Mouse (Mus musculus) kidney, postnatal 14 days (tissue): ENCODE measurements around the gene Ly6c1.
"Not testable (repeated sequence)": the region's sequence is repeated elsewhere in the genome, so short reads cannot be mapped to it uniquely, and the experiment has no call there.

Source experiments
- DNase-seq: peaks from one replicate; pipeline ENCODE4 v3.0.0; 2022; ENCODE audit warnings: mixed read lengths

Ly6c1 gene

DNA sequence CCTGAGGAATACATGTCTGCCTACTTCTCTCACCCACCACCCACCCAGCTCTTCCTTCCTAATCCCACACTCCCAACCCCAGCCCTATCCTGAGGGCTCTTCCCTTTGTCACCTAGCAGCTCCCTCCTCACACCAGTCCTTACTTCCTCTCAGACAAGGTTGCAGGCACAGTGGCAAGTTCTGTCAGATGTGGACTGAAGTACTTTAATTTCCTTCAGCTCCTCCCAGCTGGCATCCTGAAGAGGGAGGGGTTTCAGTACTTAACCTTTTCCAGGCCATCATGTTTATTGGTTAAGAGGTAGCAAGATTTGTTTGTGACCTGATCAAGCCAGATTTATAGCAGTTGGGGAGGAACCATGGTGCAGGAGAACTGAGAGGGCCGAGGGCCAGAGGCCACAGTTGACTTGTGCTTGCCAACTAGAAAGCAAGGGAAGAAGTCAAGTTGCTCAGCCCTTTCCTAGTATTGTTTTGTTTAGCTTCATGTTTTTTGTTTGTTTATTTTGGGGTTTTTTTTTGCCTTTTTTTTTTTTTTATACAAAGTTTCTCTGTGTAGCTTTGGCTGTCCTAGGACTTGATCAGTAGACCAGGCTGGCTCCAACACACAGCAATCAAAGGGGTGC is at the start of gene Ly6c1:
Gene Ly6c1, minus strand, starts transcription at position 189 of the 620 bp plus-strand sequence.
- DNase-seq: peak; percentile 23

DNA sequence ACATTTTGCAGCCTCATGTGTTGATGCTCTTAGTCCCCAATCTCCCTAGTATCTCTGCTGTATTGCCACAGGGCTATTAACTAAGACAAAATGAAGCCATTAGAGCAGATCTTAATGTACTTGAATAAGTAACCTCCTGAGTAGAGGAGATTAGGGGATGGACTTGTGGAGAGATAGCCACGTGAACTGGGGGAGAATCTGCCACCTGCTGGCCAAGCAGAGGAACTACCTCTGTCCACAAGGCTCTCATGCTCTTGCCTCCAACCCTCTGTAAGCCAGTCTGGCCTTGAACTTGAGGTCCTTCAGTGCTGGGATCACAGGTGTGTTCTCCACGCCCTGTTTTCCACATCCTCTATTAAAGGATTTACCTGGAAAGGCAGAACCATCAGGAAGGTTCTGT is 39.4 kb upstream of the Ly6c1 start:
- DNase-seq: peak; percentile 28

DNA sequence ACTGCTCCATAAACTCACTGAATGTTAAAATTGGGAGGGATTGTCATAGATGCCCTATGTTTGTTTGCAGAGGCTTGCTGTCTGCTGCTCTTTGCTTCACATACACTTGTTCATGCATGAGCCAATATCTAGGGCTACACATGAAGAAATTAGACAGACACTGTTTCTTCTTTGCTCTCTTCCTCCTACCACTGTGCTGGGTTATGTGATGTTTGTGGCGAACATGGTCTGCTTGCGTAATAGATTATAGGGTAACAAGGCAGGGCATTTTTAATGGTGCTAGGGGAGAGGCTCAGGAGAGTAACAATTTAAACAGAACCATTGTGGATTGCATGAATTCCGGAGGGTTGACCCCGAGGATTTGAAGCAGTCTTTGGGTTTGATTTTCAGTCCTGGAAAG is 21.3 kb upstream of the Ly6c1 start:
- no peak for DNase-seq

DNA sequence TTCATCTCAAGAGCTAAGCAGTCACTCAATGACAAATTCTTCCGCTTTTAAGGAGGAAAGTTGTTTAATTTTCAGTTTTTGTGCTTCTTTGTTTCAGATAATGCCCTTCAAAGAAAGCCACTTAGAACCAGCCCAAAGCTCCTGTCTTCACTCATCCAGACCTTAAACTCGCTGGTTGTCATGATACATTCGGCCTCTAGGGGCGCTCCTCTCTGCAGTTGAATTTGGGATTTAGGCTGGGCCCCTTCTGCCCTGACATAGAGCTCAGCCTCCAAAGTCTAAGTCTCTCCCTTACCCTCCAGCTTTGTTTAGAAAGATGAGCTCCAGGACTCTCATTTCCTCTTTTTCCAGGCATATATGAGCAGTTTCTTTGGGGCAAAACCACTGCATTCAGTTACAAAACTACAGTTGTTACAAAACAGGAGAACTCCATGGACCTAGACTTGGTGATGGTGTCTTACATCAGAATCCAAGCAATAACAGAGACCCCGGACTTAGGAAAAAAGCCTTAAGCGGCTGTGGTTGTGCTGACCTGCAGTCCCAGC is 13.5 kb upstream of the Ly6c1 start:
- DNase-seq: peak; percentile 63

DNA sequence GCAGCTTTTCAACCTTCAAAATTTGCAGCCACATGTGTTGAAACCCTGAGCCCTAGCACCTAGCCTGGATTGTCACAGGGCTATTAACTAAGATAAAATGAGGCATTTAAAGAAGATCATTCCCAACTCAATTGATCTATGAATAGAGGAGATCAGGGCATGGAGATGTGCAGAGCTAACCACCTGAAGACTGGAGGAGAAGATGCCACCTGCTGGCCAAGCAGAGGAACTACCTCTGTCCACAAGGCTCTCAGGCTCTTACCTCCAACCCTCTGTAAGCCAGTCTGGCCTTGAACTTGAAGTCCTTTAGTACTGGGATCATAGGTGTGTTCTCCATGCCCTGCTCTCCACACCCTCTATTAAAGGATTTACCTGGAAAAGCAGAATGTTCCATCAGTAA is 11.9 kb upstream of the Ly6c1 start:
- peak; percentile 42 for DNase-seq

DNA sequence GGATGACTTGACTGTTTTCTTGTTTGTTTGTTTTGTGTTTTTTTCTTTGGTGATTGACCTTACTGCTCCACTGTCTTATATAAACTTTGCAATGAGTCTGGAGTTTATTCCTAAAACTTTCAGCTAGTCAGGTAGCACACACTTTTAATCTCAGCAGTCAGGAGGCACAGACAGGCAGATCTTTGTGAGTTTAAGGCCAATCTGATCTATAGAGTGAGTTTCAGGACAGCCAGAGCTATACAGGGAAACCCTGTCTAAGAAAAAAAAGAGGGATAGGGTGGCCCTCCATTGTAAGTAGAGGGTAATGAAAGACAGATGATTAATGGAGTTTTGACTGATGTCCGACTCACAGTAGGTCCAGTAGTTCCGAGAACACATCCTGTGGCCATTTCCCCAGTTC is 7.4 kb upstream of the Ly6c1 start:
- no peak for DNase-seq

DNA sequence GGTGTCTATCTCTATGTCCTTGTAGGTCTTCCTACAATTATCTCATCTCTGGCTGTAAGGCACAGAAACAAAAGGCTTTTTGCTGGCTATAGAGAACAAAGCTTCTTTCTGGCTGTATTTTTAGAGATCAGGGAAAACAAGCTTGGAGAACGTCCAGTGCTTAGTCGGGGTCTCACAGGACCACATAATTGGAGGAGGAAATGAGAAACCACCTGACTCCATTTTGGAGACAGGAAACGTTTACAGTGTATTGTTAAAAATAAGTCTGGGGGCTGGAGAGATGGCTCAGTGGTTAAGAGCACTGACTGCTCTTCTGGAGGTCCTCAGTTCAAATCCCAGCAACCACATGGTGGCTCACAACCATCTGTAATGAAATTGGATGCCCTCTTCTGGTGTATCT is 6.8 kb upstream of the Ly6c1 start:
- peak; percentile 27 for DNase-seq

DNA sequence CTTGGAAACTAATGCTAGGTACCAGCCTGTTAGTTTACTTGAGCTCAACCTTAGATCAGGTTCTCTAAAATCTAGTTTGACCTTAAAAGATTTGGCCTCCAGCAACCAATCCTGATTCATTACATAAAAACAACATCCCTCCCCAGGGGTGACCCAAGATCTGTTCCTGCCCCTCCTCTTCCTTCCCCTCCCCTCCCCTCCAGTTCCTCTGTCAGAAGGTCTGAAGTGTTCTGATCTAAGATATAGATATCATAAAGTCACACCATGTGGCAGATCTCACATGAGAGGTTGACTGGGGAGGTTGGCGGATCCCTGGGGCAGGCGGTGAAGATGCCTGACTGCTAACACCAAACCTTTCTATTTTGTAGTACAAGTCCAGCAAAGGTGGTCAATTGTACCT is 3.8 kb upstream of the Ly6c1 start:
- peak; percentile 22 for DNase-seq

DNA sequence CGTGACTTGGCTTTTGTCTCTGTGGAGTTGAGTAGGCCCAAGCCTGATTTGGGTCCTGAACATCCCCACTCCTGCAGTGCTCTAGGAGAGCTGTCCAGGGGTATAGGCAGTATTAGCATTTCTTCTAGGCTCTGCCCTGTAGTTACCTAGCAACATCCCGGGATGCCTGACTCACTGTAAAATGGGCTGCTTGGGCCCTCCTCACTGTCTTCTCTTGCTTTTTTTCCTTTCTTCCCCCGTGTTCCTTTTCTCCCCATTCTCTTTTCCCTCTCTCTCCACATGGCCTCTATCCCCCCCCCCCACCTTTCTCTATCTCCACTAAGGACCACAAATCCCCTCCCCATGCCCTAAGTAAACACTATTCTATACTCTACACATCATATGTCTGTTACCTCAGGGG is 2.5 kb upstream of the Ly6c1 start:
- DNase-seq: not testable (repeated sequence)

DNA sequence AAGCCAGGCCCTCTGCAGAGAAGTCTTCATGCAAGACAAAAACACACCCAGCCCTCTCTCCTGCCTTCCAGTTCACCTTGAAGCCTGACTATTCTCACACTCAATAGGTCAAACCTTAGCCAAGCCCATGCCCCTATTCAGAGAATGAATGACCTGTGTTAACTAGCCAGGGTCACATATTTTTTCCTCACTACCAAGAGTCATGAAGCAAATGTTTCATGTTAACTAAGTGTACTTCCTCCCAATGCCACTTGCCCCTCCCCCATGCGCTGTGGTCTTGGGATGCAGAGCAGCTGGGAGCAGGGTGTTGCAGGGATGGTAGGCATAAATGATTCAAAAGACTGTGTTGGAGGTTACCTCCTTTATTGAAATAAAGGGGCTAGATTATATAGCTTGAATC is 2.0 kb upstream of the Ly6c1 start:
- DNase-seq: not testable (repeated sequence)

DNA sequence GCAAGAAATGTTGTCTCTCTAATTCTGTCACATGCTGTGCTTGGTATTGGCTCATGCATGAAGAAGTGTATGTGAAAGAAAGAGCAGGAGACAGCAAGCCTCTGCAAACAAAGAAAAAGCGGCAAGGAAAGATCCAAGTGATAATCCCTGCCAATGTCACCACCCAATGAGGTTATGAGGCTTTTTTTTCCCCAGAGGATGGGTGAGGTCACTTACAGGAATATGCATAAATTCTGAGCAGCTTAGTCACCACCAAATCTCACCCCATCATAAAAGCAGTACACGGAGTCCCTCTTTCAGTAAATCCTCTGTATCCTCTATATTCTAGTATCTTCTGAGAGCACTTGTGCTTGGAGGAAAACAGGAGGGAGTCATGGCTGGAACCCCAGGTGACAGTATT is 1.2 kb upstream of the Ly6c1 start:
- peak; percentile 24 for DNase-seq

DNA sequence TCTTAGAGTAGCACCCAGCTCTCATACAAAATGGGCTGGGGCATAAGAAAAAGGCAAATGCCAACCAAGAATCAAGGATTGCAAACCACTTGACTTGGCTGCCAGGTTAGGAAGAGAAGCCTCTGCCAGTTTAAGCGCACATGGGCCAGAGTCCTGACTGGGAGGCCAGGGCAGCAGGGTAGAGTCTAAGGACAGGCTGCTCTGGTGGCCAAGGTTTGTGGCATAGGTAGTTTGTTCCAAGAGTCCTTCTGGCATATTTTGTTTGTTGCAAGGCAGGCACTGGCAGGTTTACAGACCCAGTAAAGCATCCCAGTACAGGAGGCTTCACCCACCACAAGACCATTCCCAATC is 685 bp downstream of the Ly6c1 start:
- not testable (repeated sequence) for DNase-seq

DNA sequence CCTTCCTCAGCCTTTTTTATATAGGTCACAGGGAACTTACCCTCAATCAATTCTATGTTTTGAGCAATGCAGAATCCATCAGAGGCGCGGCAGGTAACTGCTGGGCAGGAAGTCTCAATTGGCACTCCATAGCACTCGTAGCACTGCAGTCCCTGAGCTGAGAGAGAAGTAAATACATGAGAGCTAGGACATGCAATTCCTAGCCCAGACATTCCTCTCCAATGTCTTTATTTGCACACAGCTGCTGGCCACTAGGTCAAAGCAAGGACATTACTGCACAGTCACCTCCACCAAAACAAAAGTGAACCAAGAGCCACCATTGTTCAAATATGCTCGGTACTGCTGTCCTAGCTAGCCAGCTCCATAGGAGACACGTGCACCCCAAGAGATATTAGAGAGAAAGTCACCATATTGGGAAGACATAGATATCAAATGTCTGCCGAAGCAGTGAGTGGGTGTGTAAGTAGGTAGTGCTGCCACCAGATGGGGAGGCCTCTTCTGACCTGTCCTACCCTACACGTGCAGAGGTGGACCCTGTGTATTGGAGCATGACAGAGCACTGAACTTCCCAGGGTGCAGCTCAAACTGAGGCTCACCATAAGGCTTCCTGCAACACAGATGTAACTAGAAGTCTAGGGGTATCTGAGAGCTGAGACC is 1.2 kb downstream of the Ly6c1 start:
- not testable (repeated sequence) for DNase-seq

DNA sequence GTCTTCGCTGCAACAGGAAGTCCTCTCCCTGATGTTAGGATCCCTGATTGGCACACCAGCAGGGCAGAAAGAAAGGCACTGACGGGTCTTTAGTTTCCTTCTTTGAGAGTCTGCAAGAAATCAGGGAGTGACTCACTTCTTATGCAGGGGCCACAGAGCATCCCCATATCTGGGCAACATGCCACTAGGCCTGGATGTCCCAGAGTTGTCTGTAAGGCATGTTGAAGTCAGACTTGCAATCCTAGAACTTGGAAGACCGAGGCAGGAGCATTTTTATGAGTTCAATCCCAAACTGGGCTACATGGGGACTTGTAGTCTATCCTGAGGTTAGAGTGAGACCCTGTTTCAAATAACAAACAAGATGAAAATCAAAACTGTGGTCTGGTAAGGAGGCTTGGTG is 3.1 kb downstream of the Ly6c1 start:
- DNase-seq: not testable (repeated sequence)

DNA sequence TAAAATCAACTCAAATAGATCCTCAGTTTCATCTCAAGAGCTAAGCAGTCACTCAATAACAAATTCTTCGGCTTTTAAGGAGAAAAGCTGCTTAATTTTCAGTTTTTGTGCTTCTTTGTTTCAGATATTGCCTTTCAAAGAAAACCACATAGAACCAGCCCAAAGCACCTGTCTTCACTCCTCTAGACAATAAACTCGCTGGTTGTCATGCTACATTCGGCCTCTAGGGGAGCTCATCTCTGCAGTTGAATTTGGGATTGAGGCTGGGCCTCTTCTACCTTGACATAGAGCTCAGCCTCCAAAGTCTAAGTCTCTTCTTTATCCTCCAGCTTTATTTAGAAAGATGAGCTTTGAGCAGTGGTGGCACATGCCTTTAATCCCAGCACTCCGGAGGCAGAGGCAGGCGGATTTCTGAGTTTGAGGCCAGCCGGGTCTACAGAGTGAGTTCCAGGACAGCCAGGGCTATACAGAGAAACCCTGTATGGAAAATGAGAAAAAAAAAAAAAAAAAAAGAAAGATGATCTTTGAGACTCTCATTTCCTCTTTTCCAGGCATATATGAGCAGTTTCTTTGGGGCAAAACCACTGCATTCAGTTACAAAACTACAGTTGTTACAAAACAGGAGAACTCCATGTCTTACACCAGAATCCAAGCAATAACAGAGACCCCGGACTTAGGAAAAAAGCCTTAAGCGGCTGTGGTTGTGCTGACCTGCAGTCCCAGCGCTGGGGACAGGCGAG is 27.4 kb downstream of the Ly6c1 start:
- DNase-seq: not testable (repeated sequence)

DNA sequence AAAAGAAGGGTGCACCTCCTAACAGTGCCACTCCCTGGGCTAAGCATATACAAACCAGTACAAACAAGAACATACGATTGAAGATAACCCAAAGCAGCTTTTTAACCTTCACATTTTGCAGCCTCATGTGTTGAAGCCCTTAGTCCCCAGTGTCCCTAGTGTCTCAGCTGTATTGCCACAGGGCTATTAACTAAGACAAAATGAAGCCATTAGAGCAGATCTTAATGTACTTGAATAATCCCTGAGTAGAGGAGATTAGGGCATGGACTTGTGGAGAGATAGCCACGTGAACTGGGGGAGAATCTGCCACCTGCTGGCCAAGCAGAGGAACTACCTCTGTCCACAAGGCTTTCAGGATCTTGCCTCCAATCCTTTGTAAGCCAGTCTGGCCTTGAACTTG is 29.2 kb downstream of the Ly6c1 start:
- DNase-seq: not testable (repeated sequence)
